Mouse (Mus musculus): ENCODE results near the gene Cip2a. TPM values are rescaled to one million over a fixed set of nuclear protein-coding genes. Genes with fewer than 3 reads are reported as not detected.

The Cip2a gene
- 10 to 100 TPM; 11.4 to 13.6 TPM for polyA plus RNA-seq (2017; shearing (Covaris generic))

- ATAC-seq: peak; percentile 63
Observed at GRCm38 (mm10) chr16:48993559-48994342, at the start of gene Cip2a, which contains the start of gene Dzip3. Gene Cip2a (plus strand): TSS chr16:48994185. Gene Dzip3 (minus strand): TSS chr16:48994165.

- no peak for ATAC-seq
Observed at GRCm38 (mm10) chr16:48972996-48973395, 21.0 kb upstream of the Cip2a start.

- ATAC-seq: peak; percentile 75
Observed at GRCm38 (mm10) chr16:48973548-48973947, 20.4 kb upstream of the Cip2a start.

- ATAC-seq: no peak
Observed at GRCm38 (mm10) chr16:48979965-48980364, 14.0 kb upstream of the Cip2a start.

GRCm38 (mm10) chr16:48985034-48985627 lies 8.9 kb upstream of the Cip2a start:
- ATAC-seq: no peak

- no peak for ATAC-seq
Observed at GRCm38 (mm10) chr16:48989700-48990099, 4.3 kb upstream of the Cip2a start.

GRCm38 (mm10) chr16:48992437-48993230 lies 1.4 kb upstream of the Cip2a start:
- peak; percentile 74 for ATAC-seq

- peak; percentile 29 for ATAC-seq
Observed at GRCm38 (mm10) chr16:48993231-48993558, 790 bp upstream of the Cip2a start.

- ATAC-seq: peak; percentile 8
Observed at GRCm38 (mm10) chr16:48994343-48994693, 333 bp downstream of the Cip2a start.

GRCm38 (mm10) chr16:49004151-49004550 lies 10.2 kb downstream of the Cip2a start:
- no peak for ATAC-seq

GRCm38 (mm10) chr16:49016620-49017332 lies 22.8 kb downstream of the Cip2a start:
- peak; percentile 76 for ATAC-seq

GRCm38 (mm10) chr16:49035852-49036251 lies 41.9 kb downstream of the Cip2a start:
- ATAC-seq: no peak

- ATAC-seq: no peak
Observed at GRCm38 (mm10) chr16:49037771-49038170, 43.8 kb downstream of the Cip2a start.

GRCm38 (mm10) chr16:49040554-49041221 lies 46.7 kb downstream of the Cip2a start:
- ATAC-seq: no peak

- no peak for ATAC-seq
Observed at GRCm38 (mm10) chr16:49049214-49049613, 55.2 kb downstream of the Cip2a start.

GRCm38 (mm10) chr16:49057186-49057585 lies 63.2 kb downstream of the Cip2a start, which contains the start of gene Myh15:
Gene Myh15 (plus strand): TSS chr16:49057486.
- ATAC-seq: no peak

Other genes starting within 250 kb of the Cip2a start
- gene Trat1, start 222.2 kb upstream of the Cip2a start, polyA plus RNA-seq (2017; shearing (Covaris generic)): 100 to 1,000 TPM; 131 to 161 TPM
- not detected for gene Retnlb, start 177.3 kb upstream of the Cip2a start, polyA plus RNA-seq (2017; shearing (Covaris generic))
- gene Retnla, start 151.6 kb upstream of the Cip2a start, polyA plus RNA-seq (2017; shearing (Covaris generic)): not detected
- gene Retnlg, start 121.6 kb upstream of the Cip2a start, polyA plus RNA-seq (2017; shearing (Covaris generic)): not detected
- 1 to 10 TPM; 3.8 to 4.1 TPM for gene Dzip3, start within 50 bp of the Cip2a start, polyA plus RNA-seq (2017; shearing (Covaris generic))
- under 1 TPM in 1 of 2 experiments, not detected in 1; 0.05 TPM for gene Myh15, start 63.3 kb downstream of the Cip2a start, polyA plus RNA-seq (2017; shearing (Covaris generic))

All from activated CD4-positive, CD25-positive, alpha-beta regulatory T cell, adult 4 months (primary cell).